21 mouse cellular contexts compared by ENCODE assay signal in the genomic region with DNA sequence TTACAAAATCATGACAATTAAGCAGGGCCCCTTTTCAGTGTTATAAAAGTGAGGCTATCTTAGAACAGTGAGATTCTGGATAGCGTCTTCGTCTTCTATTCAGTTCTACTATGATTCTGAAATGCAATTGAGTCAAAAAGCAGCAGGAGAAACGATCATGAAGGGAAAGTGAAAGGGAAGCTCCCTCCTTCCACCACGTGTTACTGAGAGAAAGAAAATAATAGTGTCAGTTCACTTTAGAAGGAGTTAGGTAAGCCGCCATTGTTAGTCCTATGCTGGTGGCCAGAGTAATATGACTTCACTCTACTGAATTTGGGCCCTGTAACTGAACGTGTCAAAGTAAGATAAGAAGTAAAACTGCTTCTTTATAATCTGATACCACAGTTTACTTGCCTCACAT. TPM values are rescaled to one million over a fixed set of nuclear protein-coding genes. Genes with fewer than 3 reads are reported as not detected.
A peak's percentile ranks its signal among the peaks of the same experiment; 100 is the strongest.
DNase-seq lines count a peak whose midpoint lies in the region; TF ChIP-seq lines count a peak whose summit lies in the region.
"Had no signal": no experiment of that assay in that cellular context is flagged by ENCODE, and none has a peak within 500 bp of the region (broad histone marks: within the 10 kb centered on the region; RNA-seq: fewer than 3 reads in every experiment).

No protein-coding gene starts in this region.

- H3K36me3 ChIP-seq in CH12.LX (replicated peaks in 1 of 2; ENCODE audit: control insufficient read depth in 1 of 2, insufficient read depth in 1 of 2, low read length in 1 of 2), result no peaks in the 10 kb centered on the region
- H3K36me3 ChIP-seq: G1E had no signal

- no peak overlapping the region for H3K4me3 ChIP-seq in CH12.LX (replicated peaks in 1 of 3; ENCODE audit: low read depth in 2 of 3, low read length in 2 of 3, poor library complexity in 1 of 3)

- peak overlapping the region; percentile 3; the same call in 1 of the 2 replicates for H3K4me2 ChIP-seq in CH12.LX (ENCODE audit: insufficient read depth, low read depth, poor library complexity, severe bottlenecking)

- no peak for TF ChIP-seq POLR2A in CH12.LX (IDR thresholded peaks at IDR 0.05; ENCODE audit: low read depth, low read length)

- H3K9me3 ChIP-seq in CH12.LX (replicated peaks; ENCODE audit: low read length), result peaks cover 6% of the 10 kb centered on the region
- H3K9me3 ChIP-seq: G1E had no signal

- no peak for TF ChIP-seq CTCF in CH12.LX (conservative IDR thresholded peaks at IDR 0.05 in 1 of 2, IDR thresholded peaks at IDR 0.05 in 1 of 2; ENCODE audit: low read depth in 2 of 2, low read length in 2 of 2)

- no peak for DNase-seq in CH12.LX (ENCODE audit: extremely low read depth)
- no peak for DNase-seq in left cerebral cortex, postnatal 36 days (ENCODE audit: low spot score in 2 of 2)
- DNase-seq: adrenal gland, adult 2 months; adrenal gland, adult 8-10 months; adrenal gland, postnatal 10 days; adrenal gland, postnatal 14 days; adrenal gland, postnatal 25 days; adrenal gland, postnatal 36 days; B cell, adult 2 months; cerebellum, adult 11 months; cerebellum, adult 11-12 months; cerebellum, adult 18-20 months; cerebellum, adult 2 months; cerebellum, adult 8-10 months had no signal

- H3K27ac ChIP-seq in CH12.LX (ENCODE audit: insufficient read depth, low read depth), result no peak overlapping the region

- H3K9ac ChIP-seq in CH12.LX (ENCODE audit: insufficient read depth, low read depth), result no peak overlapping the region

- no peak for TF ChIP-seq EP300 in CH12.LX (IDR thresholded peaks at IDR 0.05; ENCODE audit: low read length)

- TF ChIP-seq RAD21 in CH12.LX (IDR thresholded peaks at IDR 0.05; ENCODE audit: low read depth, low read length), result no peak

- dilution Hi-C loops in CH12.LX (cut with MboI; ENCODE audit: extremely low pct_ligation_motif_present, extremely low pct_unique_long_range_greater_than_20kb, low sequenced_read_pairs), result no loop called here

- in situ Hi-C loops in CH12.LX (cut with MboI; ENCODE audit: low pct_ligation_motif_present, low pct_unique_long_range_greater_than_20kb, low sequenced_read_pairs), result no loop called here

- peaks cover 0 to 14% of the 10 kb centered on the region in 2 experiments; a peak in 2 of 4 replicates for H3K4me1 ChIP-seq in CH12.LX (ENCODE audit: control insufficient read depth in 1 of 2, insufficient read depth in 2 of 2)

- H3K79me2 ChIP-seq in CH12.LX (replicated peaks; ENCODE audit: control insufficient read depth, extremely low read depth, insufficient read depth, poor library complexity, severe bottlenecking), result no peaks in the 10 kb centered on the region

- no peaks in the 10 kb centered on the region for H3K27me3 ChIP-seq in CH12.LX (replicated peaks)
- H3K27me3 ChIP-seq: Patski had no signal

- intact Hi-C loops in left cerebral cortex, postnatal 36 days (cut with DNase I), result no loop called here

TF ChIP-seq in CH12.LX, 34 proteins besides CTCF, POLR2A, EP300 and RAD21:
- TF ChIP-seq CHD2 (IDR thresholded peaks at IDR 0.05; ENCODE audit: low read length) (no peak), MAX (IDR thresholded peaks at IDR 0.05; ENCODE audit: low read length) (peak; percentile 81), ETS1 (conservative IDR thresholded peaks at IDR 0.05; ENCODE audit: low read depth, low read length) (no peak), ZNF384 (IDR thresholded peaks at IDR 0.05; ENCODE audit: low read depth, low read length) (no peak), ZC3H11A (IDR thresholded peaks at IDR 0.05; ENCODE audit: low read depth, low read length) (no peak), ELF1 (IDR thresholded peaks at IDR 0.05; ENCODE audit: low read depth, low read length) (no peak), NRF1 (IDR thresholded peaks at IDR 0.05; ENCODE audit: low read depth, low read length) (no peak), E2F4 (IDR thresholded peaks at IDR 0.05; ENCODE audit: insufficient replicate concordance, low read depth, low read length) (no peak), POLR2AphosphoS2 (IDR thresholded peaks at IDR 0.05; ENCODE audit: low read depth, low read length) (no peak), RCOR1 (conservative IDR thresholded peaks at IDR 0.05; ENCODE audit: low read depth, low read length) (no peak), MAZ (IDR thresholded peaks at IDR 0.05; ENCODE audit: low read depth, low read length) (no peak), JUND (conservative IDR thresholded peaks at IDR 0.05; ENCODE audit: low read depth, low read length) (no peak), HCFC1 (IDR thresholded peaks at IDR 0.05; ENCODE audit: low read depth, low read length) (no peak), GABPA (IDR thresholded peaks at IDR 0.05; ENCODE audit: insufficient replicate concordance, low read depth, low read length) (no peak), BHLHE40 (IDR thresholded peaks at IDR 0.05; ENCODE audit: low read depth, low read length) (no peak), IRF4 (IDR thresholded peaks at IDR 0.05; ENCODE audit: low read depth, low read length) (no peak), ZMIZ1 (IDR thresholded peaks at IDR 0.05; ENCODE audit: low read depth, low read length) (no peak), ZKSCAN1 (IDR thresholded peaks at IDR 0.05; ENCODE audit: borderline replicate concordance, low read depth, low read length) (no peak), MYC (IDR thresholded peaks at IDR 0.05; ENCODE audit: low read depth, low read length) (peak; percentile 67), USF2 (conservative IDR thresholded peaks at IDR 0.05; ENCODE audit: low read depth, low read length) (no peak), SIN3A (IDR thresholded peaks at IDR 0.05; ENCODE audit: low read length) (no peak), MXI1 (IDR thresholded peaks at IDR 0.05; ENCODE audit: low read depth, low read length) (0 out of 2 replicates have a peak, but pooled peaks have one; percentile 32)

RNA-seq across cellular contexts. Expression of gene Pdha2, which starts 4.1 kb away (rescaled TPM):
- total RNA-seq in CH12.LX (2012; rRNA removed) (0.04 TPM in 1 of 2 replicates, not detected in the other), CH12.LX (2014; rRNA removed) (not detected in 2 replicates)
- polyA plus RNA-seq in CH12.LX (2012; ENCODE audit: insufficient read length, low read depth), result not detected in 2 replicates
- total RNA-seq in left cerebral cortex, postnatal 36 days (2021), result not detected
- total RNA-seq: adrenal gland, adult 18-20 months; adrenal gland, adult 2 months; adrenal gland, adult 8-10 months; adrenal gland, postnatal 10 days; adrenal gland, postnatal 14 days; adrenal gland, postnatal 25 days; adrenal gland, postnatal 36 days; adrenal gland, postnatal 4 days; MEL had no signal
- polyA plus RNA-seq: activated CD4-positive, CD25-positive, alpha-beta regulatory T cell, adult 4 months; adrenal gland, adult 2 months; CD4-positive, CD25-positive, alpha-beta regulatory T cell, adult 4 months; cerebellum, adult 2 months; G1E; Patski had no signal
